Mouse (Mus musculus) liver, embryonic 13.5 days (tissue): ENCODE data around the gene Mak. TPM values are rescaled to one million over a fixed set of nuclear protein-coding genes. Genes with fewer than 3 reads are reported as not detected.

Source experiments
- ATAC-seq: fragments of 200-750 bp; cut with Nextera tagmentation; 2 replicates; pipeline ENCODE4 v1.8.0; 2017; ENCODE audit warnings: low read depth, mild to moderate bottlenecking, moderate number of reproducible peaks, moderate library complexity
- DNase-seq: peaks from one replicate; pipeline ENCODE4 v3.0.0; 2022
- H3K27ac ChIP-seq: fragments of 300-500 bp; sonication (generic); 2 replicates; pipeline ENCODE4 v1.5.1; 2015; ENCODE audit warnings: moderate library complexity, mild to moderate bottlenecking, inconsistent platforms
- H3K27me3 ChIP-seq: fragments of 300-500 bp; sonication (generic); 2 replicates; pipeline ENCODE4 v1.6.1; 2015; ENCODE audit warnings: mild to moderate bottlenecking, inconsistent platforms
- H3K36me3 ChIP-seq: fragments of 300-500 bp; sonication (generic); 2 replicates; pipeline ENCODE4 v1.6.1; 2015; ENCODE audit warnings: mild to moderate bottlenecking, inconsistent platforms
- H3K4me1 ChIP-seq: fragments of 300-500 bp; sonication (generic); replicated peaks from 2 replicates; pipeline ENCODE4 v1.6.1; 2015; ENCODE audit warnings: inconsistent platforms
- H3K4me2 ChIP-seq: fragments of 300-500 bp; sonication (generic); 2 replicates; pipeline ENCODE4 v1.6.1; 2015; ENCODE audit warnings: inconsistent platforms, mild to moderate bottlenecking, moderate library complexity
- H3K4me3 ChIP-seq: fragments of 300-500 bp; sonication (generic); replicated peaks from 2 replicates; pipeline ENCODE4 v1.5.1; 2015; ENCODE audit warnings: mild to moderate bottlenecking, inconsistent platforms
- H3K9ac ChIP-seq: fragments of 300-500 bp; sonication (generic); 2 replicates; pipeline ENCODE4 v1.6.1; 2015; ENCODE audit warnings: mild to moderate bottlenecking, inconsistent platforms
- H3K9me3 ChIP-seq: fragments of 300-500 bp; sonication (generic); replicated peaks from 2 replicates; pipeline ENCODE4 v1.6.1; 2016; ENCODE audit warnings: inconsistent platforms
- WGBS: fragments of 180-500 bp; shearing (Covaris S2); methylation state at CpG from one replicate; pipeline ENCODE4 v1.1.7; 2015; ENCODE audit not compliant: insufficient replicate concordance; 5-methylcytosine and 5-hydroxymethylcytosine counted together
- polyA plus RNA-seq: library from polyadenylated mRNA; unstranded; fragments of >200 nt; fragmentation: Nextera tagmentation; extraction: Ambion mirVana; gene quantifications from 2 replicates; pipeline ENCODE4 v1.2.1, GENCODE M21; 2015

Mak gene
- polyA plus RNA-seq, 1 experiment from 2014 or later: 0.21 TPM

GRCm38 (mm10) chr13:41067618-41068017, 11.9 kb downstream of the Mak start:
- ATAC-seq: no peak
- DNase-seq: no peak
- no peak overlapping the region for H3K4me2 ChIP-seq
- no peaks in the 10 kb centered on the region for H3K36me3 ChIP-seq
- no peak overlapping the region for H3K4me3 ChIP-seq
- WGBS: 81% methylated on average over 4 of the region's 4 CpGs
- no peak overlapping the region for H3K27ac ChIP-seq
- H3K4me1 ChIP-seq: no peaks in the 10 kb centered on the region
- H3K9me3 ChIP-seq: no peaks in the 10 kb centered on the region
- no peaks in the 10 kb centered on the region for H3K27me3 ChIP-seq
- H3K9ac ChIP-seq: no peak overlapping the region

GRCm38 (mm10) chr13:41051965-41052364, 27.5 kb downstream of the Mak start:
- Histone ChIP-seq H3K27me3 (0 out of 2 replicates have a peak, but pooled peaks cover 3% of the 10 kb centered on the region), H3K4me2 (no peak overlapping the region), H3K4me1 (0 out of 2 replicates have a peak, but pooled peaks cover 10% of the 10 kb centered on the region), H3K4me3 (no peak overlapping the region), H3K9ac (no peak overlapping the region), H3K27ac (no peak overlapping the region), H3K36me3 (no peaks in the 10 kb centered on the region), H3K9me3 (no peaks in the 10 kb centered on the region)
- WGBS: 45% methylated on average over 5 of the region's 5 CpGs
- no peak for ATAC-seq
- no peak for DNase-seq

- no peak overlapping the region for H3K9ac ChIP-seq
- WGBS: 69% methylated on average over 6 of the region's 6 CpGs
- no peaks in the 10 kb centered on the region for H3K36me3 ChIP-seq
- H3K4me1 ChIP-seq: no peaks in the 10 kb centered on the region
- no peaks in the 10 kb centered on the region for H3K9me3 ChIP-seq
- no peak for ATAC-seq
- no peak overlapping the region for H3K4me3 ChIP-seq
- no peak for DNase-seq
- H3K27ac ChIP-seq: no peak overlapping the region
- H3K27me3 ChIP-seq: peaks cover 3% of the 10 kb centered on the region; the same call in 1 of the 2 replicates
- H3K4me2 ChIP-seq: no peak overlapping the region
These were observed 32.2 kb downstream of the Mak start for GRCm38 (mm10) chr13:41047280-41047679.

- WGBS: 82% methylated on average over 8 of the region's 8 CpGs
- Histone ChIP-seq H3K27ac (no peak overlapping the region), H3K9ac (no peak overlapping the region), H3K27me3 (no peaks in the 10 kb centered on the region; the same call in 1 of the 2 replicates), H3K4me3 (no peak overlapping the region), H3K4me1 (no peaks in the 10 kb centered on the region), H3K36me3 (no peaks in the 10 kb centered on the region), H3K9me3 (no peaks in the 10 kb centered on the region), H3K4me2 (no peak overlapping the region)
- no peak for ATAC-seq
- DNase-seq: no peak
These were observed 33.6 kb downstream of the Mak start for GRCm38 (mm10) chr13:41045901-41046300.

- WGBS: 69% methylated on average over 4 of the region's 4 CpGs
These were observed 37.0 kb downstream of the Mak start for GRCm38 (mm10) chr13:41042511-41042910.

GRCm38 (mm10) chr13:41030098-41030497, 49.4 kb downstream of the Mak start:
- ATAC-seq (peak; percentile 90), DNase-seq (no peak)
- H3K4me3 ChIP-seq: no peak overlapping the region; the same call in 1 of the 2 replicates
- no peaks in the 10 kb centered on the region for H3K36me3 ChIP-seq
- 27% methylated on average over 5 of the region's 5 CpGs for WGBS
- no peaks in the 10 kb centered on the region for H3K27me3 ChIP-seq
- H3K9me3 ChIP-seq: peaks cover 6% of the 10 kb centered on the region; the same call in 1 of the 2 replicates
- H3K9ac ChIP-seq: peak overlapping the region; percentile 47
- H3K4me1 ChIP-seq: peaks cover 41% of the 10 kb centered on the region
- H3K27ac ChIP-seq: peak overlapping the region; percentile 79
- peak overlapping the region; percentile 50 for H3K4me2 ChIP-seq

More at GRCm38 (mm10) chr13:41042511-41042910, 37.0 kb downstream of the Mak start:
- H3K4me1 ChIP-seq: no peaks in the 10 kb centered on the region
- no peaks in the 10 kb centered on the region for H3K36me3 ChIP-seq
- H3K27ac ChIP-seq: no peak overlapping the region
- H3K4me3 ChIP-seq: no peak overlapping the region
- H3K4me2 ChIP-seq: no peak overlapping the region
- DNase-seq (no peak), ATAC-seq (no peak)
- no peaks in the 10 kb centered on the region; the same call in 1 of the 2 replicates for H3K27me3 ChIP-seq
- H3K9me3 ChIP-seq: no peaks in the 10 kb centered on the region
- no peak overlapping the region for H3K9ac ChIP-seq

- Histone ChIP-seq H3K4me3 (0 out of 2 replicates have a peak overlapping the region, but pooled peaks have one; percentile 4), H3K27ac (peak overlapping the region; percentile 99; the same call in 1 of the 2 replicates), H3K9ac (no peak overlapping the region), H3K27me3 (no peaks in the 10 kb centered on the region), H3K9me3 (0 out of 2 replicates have a peak, but pooled peaks cover 6% of the 10 kb centered on the region), H3K4me2 (no peak overlapping the region), H3K36me3 (peaks cover 74% of the 10 kb centered on the region), H3K4me1 (peaks cover 81% of the 10 kb centered on the region)
- ATAC-seq (no peak), DNase-seq (no peak)
- WGBS: 83% methylated on average over 13 of the region's 13 CpGs
These were observed 57.4 kb downstream of the Mak start for GRCm38 (mm10) chr13:41022099-41022498.

GRCm38 (mm10) chr13:41021607-41022006, 57.9 kb downstream of the Mak start:
- H3K36me3 ChIP-seq: peaks cover 77% of the 10 kb centered on the region
- peak overlapping the region; percentile 88; the same call in 1 of the 2 replicates for H3K4me3 ChIP-seq
- 0 out of 2 replicates have a peak, but pooled peaks cover 6% of the 10 kb centered on the region for H3K9me3 ChIP-seq
- DNase-seq (no peak), ATAC-seq (no peak)
- peak overlapping the region; percentile 91 for H3K4me2 ChIP-seq
- WGBS: 83% methylated on average over 6 of the region's 6 CpGs
- H3K9ac ChIP-seq: peak overlapping the region; percentile 96; the same call in 1 of the 2 replicates
- H3K27me3 ChIP-seq: no peaks in the 10 kb centered on the region
- H3K4me1 ChIP-seq: peaks cover 83% of the 10 kb centered on the region
- H3K27ac ChIP-seq: peak overlapping the region; percentile 99

- Histone ChIP-seq H3K27me3 (no peaks in the 10 kb centered on the region), H3K36me3 (peaks cover 78% of the 10 kb centered on the region), H3K4me3 (peak overlapping the region; percentile 88), H3K4me2 (peak overlapping the region; percentile 91), H3K9me3 (no peaks in the 10 kb centered on the region), H3K4me1 (peaks cover 87% of the 10 kb centered on the region), H3K9ac (peak overlapping the region; percentile 96), H3K27ac (peak overlapping the region; percentile 99)
- ATAC-seq (peak; percentile 18; the same call in 1 of the 2 replicates), DNase-seq (peak; percentile 69)
- 11% methylated on average over 7 of the region's 7 CpGs for WGBS
These were observed 59.0 kb downstream of the Mak start for GRCm38 (mm10) chr13:41020494-41020893.

- Histone ChIP-seq H3K4me2 (peak overlapping the region; percentile 91), H3K36me3 (peaks cover 85% of the 10 kb centered on the region), H3K4me3 (peak overlapping the region; percentile 88), H3K9ac (peak overlapping the region; percentile 96), H3K27ac (peak overlapping the region; percentile 99), H3K4me1 (peaks cover 89% of the 10 kb centered on the region), H3K9me3 (no peaks in the 10 kb centered on the region), H3K27me3 (no peaks in the 10 kb centered on the region)
- DNase-seq (peak; percentile 62), ATAC-seq (peak; percentile 53)
- 27% methylated on average over 13 of the region's 13 CpGs for WGBS
These were observed 60.5 kb downstream of the Mak start for GRCm38 (mm10) chr13:41018756-41019591.

GRCm38 (mm10) chr13:41018236-41018635, 61.3 kb downstream of the Mak start:
- 27% methylated on average over 9 of the region's 9 CpGs for WGBS
- no peak for DNase-seq
- peaks cover 85% of the 10 kb centered on the region for H3K36me3 ChIP-seq
- H3K4me2 ChIP-seq: peak overlapping the region; percentile 91
- H3K27ac ChIP-seq: peak overlapping the region; percentile 99
- peak overlapping the region; percentile 88 for H3K4me3 ChIP-seq
- no peaks in the 10 kb centered on the region for H3K9me3 ChIP-seq
- ATAC-seq: no peak
- H3K27me3 ChIP-seq: no peaks in the 10 kb centered on the region
- peaks cover 88% of the 10 kb centered on the region for H3K4me1 ChIP-seq
- H3K9ac ChIP-seq: peak overlapping the region; percentile 96
